Mouse (Mus musculus) midbrain, postnatal 0 days (tissue): ENCODE data around the gene 1110008P14Rik. TPM values are rescaled to one million over a fixed set of nuclear protein-coding genes. Genes with fewer than 3 reads are reported as not detected.

Experiments used
- ATAC-seq: fragments of 200-750 bp; cut with Nextera tagmentation; 2 replicates; pipeline ENCODE4 v1.8.0; 2017; ENCODE audit warnings: moderate number of reproducible peaks, mild to moderate bottlenecking, moderate TSS enrichment, moderate library complexity; ENCODE audit not compliant: low FRiP score
- DNase-seq: peaks from one replicate; pipeline ENCODE4 v3.0.0-alpha.2; 2015; ENCODE audit warnings: low spot score
- H3K27ac ChIP-seq: fragments of 300-500 bp; sonication (generic); 2 replicates; pipeline ENCODE4 v1.5.1; 2014; ENCODE audit warnings: low read depth, mild to moderate bottlenecking, low read length, mixed read lengths
- H3K27me3 ChIP-seq: fragments of 300-500 bp; sonication (generic); 2 replicates; pipeline ENCODE4 v1.6.1; 2014; ENCODE audit warnings: low read length, control low read depth, mixed read lengths; ENCODE audit not compliant: insufficient read depth
- H3K36me3 ChIP-seq: fragments of 300-500 bp; sonication (generic); 2 replicates; pipeline ENCODE4 v1.6.1; 2014; ENCODE audit warnings: low read length, control low read depth, mixed read lengths; ENCODE audit not compliant: insufficient read depth
- H3K4me1 ChIP-seq: fragments of 300-500 bp; sonication (generic); 2 replicates; pipeline ENCODE4 v1.6.1; 2014; ENCODE audit warnings: mild to moderate bottlenecking, control low read depth, antibody characterized with exemption, low read length, mixed read lengths; ENCODE audit not compliant: insufficient read depth
- H3K4me2 ChIP-seq: fragments of 300-500 bp; sonication (generic); 2 replicates; pipeline ENCODE4 v1.6.1; 2014; ENCODE audit warnings: low read depth, mild to moderate bottlenecking, low read length, mixed read lengths; ENCODE audit not compliant: poor library complexity, severe bottlenecking
- H3K4me3 ChIP-seq: fragments of 300-500 bp; sonication (generic); 2 replicates; pipeline ENCODE4 v1.5.1; 2014; ENCODE audit warnings: low read depth, mild to moderate bottlenecking, low read length, moderate library complexity
- H3K9ac ChIP-seq: fragments of 300-500 bp; sonication (generic); replicated peaks from 2 replicates; pipeline ENCODE4 v1.6.1; 2014; ENCODE audit warnings: mild to moderate bottlenecking, low read length, moderate library complexity, mixed read lengths; ENCODE audit not compliant: poor library complexity, severe bottlenecking
- H3K9me3 ChIP-seq: fragments of 300-500 bp; sonication (generic); 2 replicates; pipeline ENCODE4 v1.6.1; 2016; ENCODE audit warnings: low read length, control low read depth
- CTCF ChIP-seq: IDR thresholded peaks from 2 replicates; pipeline ENCODE4 v1.5.1; 2016; ENCODE audit warnings: antibody characterized with exemption, mild to moderate bottlenecking
- WGBS: fragments of 180-500 bp; shearing (Covaris S2); extraction: QIAGEN DNeasy Blood & Tissue Kit; methylation state at CpG from one replicate; pipeline ENCODE4 v1.1.7; 2014; 5-methylcytosine and 5-hydroxymethylcytosine counted together
- polyA plus RNA-seq: library from polyadenylated mRNA; unstranded; fragments of >200 nt; fragmentation: Nextera tagmentation; extraction: Ambion mirVana; gene quantifications from 2 replicates; pipeline ENCODE4 v1.2.1, GENCODE M21; 2015
- total RNA-seq: library from RNA; depleted of rRNA; stranded (reverse); fragments of >200 nt; gene quantifications from 2 replicates; pipeline ENCODE4 v1.2.3, GENCODE M21; 2014

Gene 1110008P14Rik
- total and polyA plus RNA-seq, 2 experiments from 2014 or later: 198 to 450 TPM

DNA sequence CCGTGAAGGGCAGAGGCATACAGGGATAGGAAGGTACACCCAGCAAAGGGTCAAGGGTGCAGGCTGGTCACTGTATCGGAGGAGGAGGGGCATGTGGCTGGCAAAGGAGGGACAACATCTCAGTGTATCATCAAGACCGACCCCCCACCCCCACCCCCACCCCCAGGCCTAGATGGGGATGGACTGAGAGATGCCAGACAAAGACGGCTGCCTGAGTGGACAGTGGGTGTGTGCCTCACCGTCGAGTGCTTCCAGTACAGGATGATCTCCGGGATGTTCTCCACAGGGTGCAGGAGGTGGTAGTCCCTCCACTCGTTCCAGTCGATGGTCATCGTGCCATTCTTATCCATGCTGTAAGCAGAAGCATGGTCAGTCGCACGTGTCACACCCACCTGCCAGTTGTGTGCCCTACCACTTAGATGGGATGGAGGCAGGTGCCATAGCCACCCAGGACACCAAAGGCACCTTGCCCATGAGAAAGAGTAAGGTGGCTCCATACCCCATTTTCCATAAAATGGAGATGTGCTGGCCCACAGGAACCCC lies 38.4 kb upstream of the 1110008P14Rik start:
- DNase-seq: no peak
- Histone ChIP-seq H3K27me3 (no peaks in the 10 kb centered on the region), H3K4me1 (peaks cover 8% of the 10 kb centered on the region; the same call in 1 of the 2 replicates), H3K4me3 (no peak overlapping the region), H3K36me3 (peaks cover 62% of the 10 kb centered on the region), H3K4me2 (no peak overlapping the region), H3K9me3 (no peaks in the 10 kb centered on the region), H3K9ac (no peak overlapping the region), H3K27ac (no peak overlapping the region)
- WGBS: 93% methylated on average over 12 of the region's 12 CpGs
- no peak for ATAC-seq
- TF ChIP-seq CTCF: no peak

DNA sequence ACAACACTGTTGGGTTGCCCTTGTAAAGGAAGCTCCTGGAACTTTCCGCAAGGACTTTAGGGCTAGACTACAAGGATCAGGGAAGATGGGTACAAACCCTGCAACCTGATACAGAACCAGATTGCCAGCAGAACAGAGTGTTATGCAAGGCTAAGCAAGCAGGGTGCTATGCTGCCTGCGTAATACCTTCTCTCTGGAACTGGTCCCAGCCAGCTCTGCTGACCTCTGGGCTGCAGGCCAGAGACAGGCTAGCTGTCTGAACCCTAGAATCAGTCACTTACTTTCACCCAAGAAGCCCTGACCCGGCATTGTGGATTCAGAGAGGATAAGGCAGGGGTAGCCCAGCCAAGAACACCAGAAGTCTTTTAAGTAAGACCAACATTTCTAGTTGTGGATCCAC lies 37.6 kb upstream of the 1110008P14Rik start:
- no peak for ATAC-seq
- DNase-seq: no peak
- WGBS: 92% methylated on average over 3 of the region's 3 CpGs
- H3K36me3 ChIP-seq: peaks cover 69% of the 10 kb centered on the region
- no peaks in the 10 kb centered on the region for H3K9me3 ChIP-seq
- H3K4me1 ChIP-seq: 0 out of 2 replicates have a peak, but pooled peaks cover under 1% of the 10 kb centered on the region
- TF ChIP-seq CTCF: no peak
- H3K9ac ChIP-seq: no peak overlapping the region
- no peak overlapping the region for H3K27ac ChIP-seq
- no peak overlapping the region for H3K4me3 ChIP-seq
- no peaks in the 10 kb centered on the region for H3K27me3 ChIP-seq
- no peak overlapping the region for H3K4me2 ChIP-seq

DNA sequence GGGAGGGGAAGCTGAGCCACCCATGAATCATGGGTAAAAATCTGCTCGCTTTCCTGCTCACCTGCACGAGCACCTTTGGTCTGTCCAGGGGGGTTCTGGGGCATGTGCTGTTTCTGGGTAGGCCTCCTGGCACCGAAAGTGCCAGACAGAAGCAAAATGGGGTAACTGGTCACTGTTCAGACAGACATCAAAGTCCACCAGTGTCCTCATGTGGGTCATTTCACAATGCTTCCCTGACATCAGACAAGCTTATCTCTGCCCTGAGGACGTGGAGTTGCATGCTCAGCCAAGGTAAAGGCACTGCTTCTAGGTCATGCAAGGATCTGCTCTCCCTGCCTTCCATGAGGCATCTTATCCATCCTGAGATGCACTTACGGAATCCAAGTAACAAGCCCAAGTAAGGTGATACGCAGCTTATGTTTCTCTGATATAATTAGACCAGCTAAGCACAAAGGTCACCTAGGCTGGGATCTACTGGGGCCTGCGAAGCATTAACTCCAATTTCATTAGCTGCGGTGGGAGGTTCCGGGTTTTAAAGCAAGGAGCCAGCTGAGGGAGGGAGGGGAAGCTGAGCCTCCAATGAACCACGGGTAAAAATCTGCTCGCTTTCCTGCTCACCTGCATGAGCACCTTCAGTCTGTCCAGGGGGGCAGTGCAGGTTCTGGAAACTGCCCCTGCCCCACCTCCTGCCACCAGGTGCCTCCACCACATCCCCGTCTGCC lies 36.9 kb upstream of the 1110008P14Rik start:
- H3K36me3 ChIP-seq: peaks cover 74% of the 10 kb centered on the region
- TF ChIP-seq CTCF: no peak
- 88% methylated on average over 12 of the region's 12 CpGs for WGBS

DNA sequence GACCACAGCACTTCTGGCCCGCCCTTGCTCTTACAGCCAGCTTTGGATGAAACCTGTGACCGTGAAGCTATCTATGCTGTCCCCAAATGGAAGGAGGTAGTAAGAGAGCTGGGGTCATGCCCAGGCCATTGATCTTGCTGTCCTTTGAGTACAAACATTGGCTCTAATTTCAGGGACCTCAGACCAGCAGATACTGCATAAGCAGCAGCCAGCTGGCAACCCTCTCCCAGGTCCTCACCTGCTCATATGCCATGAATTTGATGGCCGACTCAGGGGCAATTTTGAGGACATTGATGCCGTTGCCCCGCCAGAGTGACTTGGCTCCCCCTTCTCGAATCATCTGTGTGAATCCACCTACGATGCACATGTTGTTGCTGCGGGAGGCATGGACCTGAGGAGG lies 35.7 kb upstream of the 1110008P14Rik start:
- no peaks in the 10 kb centered on the region for H3K27me3 ChIP-seq
- no peak overlapping the region for H3K9ac ChIP-seq
- no peak for TF ChIP-seq CTCF
- 91% methylated on average over 8 of the region's 8 CpGs for WGBS
- ATAC-seq: no peak
- no peak overlapping the region for H3K27ac ChIP-seq
- H3K36me3 ChIP-seq: peaks cover 74% of the 10 kb centered on the region
- H3K4me2 ChIP-seq: no peak overlapping the region
- DNase-seq: no peak
- no peaks in the 10 kb centered on the region for H3K9me3 ChIP-seq
- H3K4me3 ChIP-seq: no peak overlapping the region
- no peaks in the 10 kb centered on the region for H3K4me1 ChIP-seq

More for the DNA sequence above, 36.9 kb upstream of the 1110008P14Rik start:
- no peak overlapping the region for H3K4me3 ChIP-seq
- H3K27me3 ChIP-seq: no peaks in the 10 kb centered on the region
- H3K4me2 ChIP-seq: no peak overlapping the region
- H3K9ac ChIP-seq: no peak overlapping the region
- DNase-seq (no peak), ATAC-seq (no peak)
- H3K9me3 ChIP-seq: no peaks in the 10 kb centered on the region
- H3K4me1 ChIP-seq: no peaks in the 10 kb centered on the region
- no peak overlapping the region for H3K27ac ChIP-seq

DNA sequence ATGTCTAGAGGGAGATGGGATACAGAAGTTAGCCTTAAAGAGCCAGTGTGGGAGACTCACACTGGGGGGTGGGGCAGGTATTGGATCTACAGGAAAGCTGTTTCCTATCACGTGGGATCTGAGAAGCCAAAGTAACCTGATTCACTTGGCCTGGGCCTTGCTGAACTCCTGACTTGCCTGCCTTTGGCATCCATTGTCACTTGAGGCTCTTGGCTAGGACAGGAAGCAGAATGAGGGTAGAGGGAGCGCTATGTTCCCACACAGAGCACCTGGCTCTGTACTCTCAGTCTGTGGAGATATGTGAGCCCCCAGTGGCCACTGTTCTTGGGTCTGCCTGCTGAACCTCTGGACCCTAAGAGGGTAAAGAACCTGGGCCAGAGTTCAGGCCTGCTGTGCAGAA lies 34.8 kb upstream of the 1110008P14Rik start:
- DNase-seq: no peak
- no peak overlapping the region for H3K4me2 ChIP-seq
- no peak overlapping the region for H3K9ac ChIP-seq
- WGBS: 89% methylated on average over 2 of the region's 2 CpGs
- ATAC-seq: no peak
- H3K9me3 ChIP-seq: no peaks in the 10 kb centered on the region
- H3K4me1 ChIP-seq: no peaks in the 10 kb centered on the region
- TF ChIP-seq CTCF: no peak
- H3K36me3 ChIP-seq: peaks cover 74% of the 10 kb centered on the region
- H3K27ac ChIP-seq: no peak overlapping the region
- no peak overlapping the region for H3K4me3 ChIP-seq
- H3K27me3 ChIP-seq: no peaks in the 10 kb centered on the region

DNA sequence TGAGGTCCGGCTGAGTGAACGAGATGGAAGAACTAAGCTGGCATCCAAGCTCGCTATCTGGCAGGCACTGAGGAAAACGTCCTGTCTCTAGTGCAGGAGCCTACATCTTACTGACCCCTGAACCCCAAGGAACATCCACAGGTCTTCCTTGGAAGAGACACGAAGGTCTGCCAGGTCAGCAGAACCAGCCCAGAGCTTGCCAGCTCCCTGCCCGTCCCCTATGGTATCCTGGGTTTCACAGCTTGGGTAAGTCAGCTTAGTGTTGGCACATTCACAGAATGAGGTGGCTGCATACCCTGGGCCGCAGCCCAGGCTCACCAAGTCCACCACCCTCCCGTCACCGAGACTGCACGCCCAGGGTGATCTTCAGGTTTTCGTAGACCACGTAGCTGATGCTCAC lies 34.1 kb upstream of the 1110008P14Rik start:
- peaks cover 67% of the 10 kb centered on the region for H3K36me3 ChIP-seq
- ATAC-seq: no peak
- WGBS: 98% methylated on average over 12 of the region's 12 CpGs

More for the DNA sequence above, 34.1 kb upstream of the 1110008P14Rik start:
- Histone ChIP-seq H3K27ac (no peak overlapping the region), H3K9ac (no peak overlapping the region), H3K9me3 (no peaks in the 10 kb centered on the region), H3K27me3 (no peaks in the 10 kb centered on the region), H3K4me1 (no peaks in the 10 kb centered on the region), H3K4me3 (no peak overlapping the region), H3K4me2 (no peak overlapping the region)
- no peak for TF ChIP-seq CTCF
- no peak for DNase-seq
